Mouse (Mus musculus) C2C12 (cell line): ENCODE results near the gene Cep295.

Experiments used
- CTCF ChIP-seq: IDR thresholded peaks from one replicate; pipeline ENCODE4 v1.5.1; 2011; ENCODE audit not compliant: control insufficient read depth, insufficient read depth, insufficient read length
- MYOD1 ChIP-seq: IDR thresholded peaks from one replicate; pipeline ENCODE4 v1.6.1; 2011; ENCODE audit warnings: low read depth; ENCODE audit not compliant: control insufficient read depth, insufficient read length

- TF ChIP-seq CTCF: no peak
- no peak for TF ChIP-seq MYOD1
Observed at GRCm38 (mm10) chr9:15287846-15288245, 69.7 kb downstream of the Cep295 start.
